Mouse (Mus musculus): ENCODE results near the gene Acmsd.

Gene Acmsd

GRCm38 (mm10) chr1:127775206-127775720 is 46.0 kb downstream of the Acmsd start:
- no peak for DNase-seq (ENCODE audit: low spot score in 2 of 2)

DNA sequence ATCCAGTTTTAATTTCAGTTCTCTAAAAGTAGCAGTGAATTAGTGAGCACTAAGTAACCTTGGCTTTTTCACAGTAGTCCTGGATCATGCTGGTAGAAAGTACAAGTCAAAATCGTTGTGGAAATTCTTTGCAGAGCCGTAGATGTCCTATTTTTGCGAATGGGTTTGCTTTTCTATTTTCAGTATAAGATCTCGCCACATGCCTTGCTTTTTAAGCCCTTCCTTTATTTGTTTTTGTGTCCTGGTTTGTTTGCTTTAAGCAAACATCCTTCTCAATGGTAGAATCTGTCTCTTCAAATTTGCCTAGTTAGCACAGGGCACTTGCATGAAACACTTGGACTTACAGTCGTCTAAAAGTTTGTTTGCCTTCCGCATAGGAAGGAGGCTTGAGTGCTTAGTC is 47.0 kb downstream of the Acmsd start:
- no peak for DNase-seq (ENCODE audit: low spot score in 2 of 2)

DNA sequence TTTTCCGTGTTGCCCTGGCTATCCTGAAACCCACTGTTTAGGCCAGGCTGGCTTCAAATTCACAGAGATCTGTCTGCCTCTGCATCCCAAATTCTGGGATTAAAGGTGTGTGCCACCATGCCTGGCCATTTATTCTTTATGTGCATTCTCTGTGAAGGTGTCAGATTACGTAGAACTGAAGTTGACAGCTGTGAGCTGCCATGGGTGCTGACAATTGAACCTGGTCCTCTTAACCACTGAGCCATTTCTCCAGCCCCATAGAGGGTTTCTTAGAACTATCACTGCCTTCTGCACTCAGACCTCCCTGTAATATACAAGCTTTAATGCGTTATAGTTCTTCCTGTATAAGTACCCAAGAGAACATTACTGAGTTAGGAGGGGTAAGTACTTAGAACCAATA is 49.4 kb downstream of the Acmsd start:
- no peak for DNase-seq (ENCODE audit: low spot score in 2 of 2)

- no peak for DNase-seq (ENCODE audit: low spot score in 2 of 2)
Observed at GRCm38 (mm10) chr1:127780142-127780541, 50.9 kb downstream of the Acmsd start.

DNA sequence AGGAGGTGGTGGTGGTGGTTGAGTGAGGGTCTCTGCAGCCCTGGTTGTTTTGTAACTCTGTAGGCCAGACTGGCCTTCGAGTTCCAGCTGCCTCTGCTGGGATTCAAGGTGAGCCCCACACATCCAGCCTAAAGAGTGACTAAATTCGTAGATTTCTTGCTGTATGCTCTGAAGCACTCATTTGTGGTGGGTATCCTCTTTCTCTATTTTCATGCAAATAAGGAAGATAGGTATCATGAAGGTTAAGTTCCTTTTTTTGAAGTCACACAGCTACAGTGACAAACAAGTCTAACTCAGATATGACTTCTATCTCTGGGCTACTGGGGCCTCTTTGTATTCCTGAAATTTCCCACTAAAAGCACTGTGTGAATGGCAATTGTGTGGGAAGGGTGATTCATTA is 51.6 kb downstream of the Acmsd start:
- no peak for DNase-seq (ENCODE audit: low spot score in 2 of 2)

DNA sequence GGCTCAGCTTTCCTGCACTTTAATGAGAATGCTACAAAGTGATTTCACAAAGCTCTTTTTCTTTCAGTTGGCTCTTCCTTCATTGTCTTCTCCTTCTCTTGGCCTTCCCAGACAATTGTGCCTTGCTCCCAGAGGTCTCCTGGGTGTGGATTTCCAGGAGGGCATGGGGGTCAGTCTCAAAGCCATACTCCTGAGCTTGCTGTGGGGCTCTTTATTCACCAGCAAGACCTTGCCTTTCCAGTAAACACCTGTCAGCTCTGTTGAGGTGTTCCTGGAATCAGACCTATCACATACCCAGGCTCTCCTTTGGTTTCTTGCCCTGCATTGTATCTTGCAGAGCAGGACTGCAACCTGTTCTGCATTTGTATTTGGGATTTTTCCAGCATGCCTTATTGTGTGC is 54.6 kb downstream of the Acmsd start:
- DNase-seq (ENCODE audit: low spot score in 2 of 2), result no peak

- DNase-seq (ENCODE audit: low spot score in 2 of 2), result no peak
Observed at GRCm38 (mm10) chr1:127785882-127786281, 56.7 kb downstream of the Acmsd start.

GRCm38 (mm10) chr1:127788943-127789342 is 59.7 kb downstream of the Acmsd start:
- no peak for DNase-seq (ENCODE audit: low spot score in 2 of 2)

- DNase-seq (ENCODE audit: low spot score in 2 of 2), result no peak
Observed at GRCm38 (mm10) chr1:127793459-127793858, 64.2 kb downstream of the Acmsd start.

DNA sequence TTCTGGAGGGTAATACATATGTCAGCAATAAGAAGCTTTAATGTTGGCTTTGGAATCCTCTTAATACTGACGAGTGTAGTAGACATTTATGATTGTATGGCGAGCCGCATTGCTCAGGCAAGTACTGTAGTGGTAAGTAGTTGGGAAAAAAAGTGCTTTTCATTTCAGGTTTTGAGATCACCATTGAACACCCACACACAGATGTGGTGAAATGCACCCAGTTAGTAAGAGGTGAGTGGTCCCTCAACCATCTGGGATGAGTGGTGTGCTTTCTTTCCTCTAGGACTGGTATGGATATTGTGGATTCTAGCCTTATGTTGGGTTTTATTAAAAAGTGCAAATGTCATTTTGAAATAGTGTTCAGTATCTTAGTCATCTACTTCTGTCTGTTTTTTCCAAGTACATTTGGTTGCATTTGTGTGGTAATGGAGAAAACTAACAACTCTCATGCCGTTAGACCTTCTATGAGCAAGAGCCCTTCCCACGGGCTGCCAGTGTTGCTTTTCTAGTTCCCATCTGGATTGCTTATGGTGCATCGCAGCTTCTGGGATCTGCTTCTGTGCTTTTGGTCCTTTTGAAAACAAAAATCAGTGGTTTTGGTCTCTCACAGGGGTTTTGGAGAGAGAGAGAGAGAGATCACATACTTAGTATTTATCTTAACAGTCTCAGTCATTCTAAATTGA is 66.0 kb downstream of the Acmsd start:
- no peak for DNase-seq (ENCODE audit: low spot score in 2 of 2)

- DNase-seq (ENCODE audit: low spot score in 2 of 2), result no peak
Observed at GRCm38 (mm10) chr1:127796341-127796740, 67.1 kb downstream of the Acmsd start.

GRCm38 (mm10) chr1:127796752-127797151 is 67.5 kb downstream of the Acmsd start:
- DNase-seq (ENCODE audit: low spot score in 2 of 2), result no peak

- DNase-seq (ENCODE audit: low spot score in 2 of 2), result no peak
Observed at GRCm38 (mm10) chr1:127802916-127803315, 73.7 kb downstream of the Acmsd start.

GRCm38 (mm10) chr1:127808671-127809070 is 79.5 kb downstream of the Acmsd start:
- no peak for DNase-seq (ENCODE audit: low spot score in 2 of 2)

- no peak for DNase-seq (ENCODE audit: low spot score in 2 of 2)
Observed at GRCm38 (mm10) chr1:127812929-127813328, 83.7 kb downstream of the Acmsd start.

DNA sequence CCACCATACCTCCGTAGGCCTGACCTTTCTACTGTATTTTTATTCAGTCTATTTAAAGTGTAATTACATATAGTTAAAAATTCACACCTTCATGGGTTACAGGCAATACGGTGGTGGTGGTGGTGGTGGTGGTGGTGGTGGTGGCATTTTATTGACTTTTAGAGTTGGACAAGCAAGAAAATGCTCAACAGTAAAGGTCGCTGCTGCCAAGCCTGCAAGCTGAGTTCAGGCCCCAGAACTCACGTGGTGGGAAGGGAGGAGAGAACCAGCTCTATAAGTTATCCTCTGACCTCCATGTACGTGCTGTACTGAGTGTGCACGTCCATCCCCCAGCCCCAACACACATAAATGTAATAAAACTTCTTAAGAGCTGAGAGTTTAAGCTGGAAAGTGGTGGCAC is 87.2 kb downstream of the Acmsd start:
- no peak for DNase-seq (ENCODE audit: low spot score in 2 of 2)
